Mouse (Mus musculus): ENCODE data around the gene Sec24d.

Gene Sec24d

DNA sequence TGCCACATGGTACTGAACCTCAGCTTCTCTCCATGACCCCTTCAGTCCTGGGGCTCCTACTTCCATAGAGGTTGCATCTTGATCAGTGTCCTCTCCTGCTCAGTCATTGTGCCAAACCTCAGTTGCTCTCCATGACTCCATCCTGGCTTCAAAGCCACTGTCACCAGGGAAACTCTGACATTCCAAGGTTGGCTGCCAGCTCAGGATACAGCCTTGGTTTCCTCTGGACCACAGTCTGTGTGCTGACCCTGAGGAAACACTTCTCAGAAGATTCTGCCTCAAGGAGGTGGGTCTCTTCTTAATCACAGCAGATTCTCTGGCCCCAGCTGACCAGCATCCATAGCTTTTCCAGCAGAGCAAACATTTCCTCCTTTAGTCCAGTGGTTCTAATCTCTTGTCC, 24.4 kb downstream of the Sec24d start:
- in situ Hi-C loops (cut with MboI, MseI): loop anchor here (25.0 kb wide), 1 partner anchor 1629 kb away; the partner anchor contains the start of gene 4930432M17Rik

DNA sequence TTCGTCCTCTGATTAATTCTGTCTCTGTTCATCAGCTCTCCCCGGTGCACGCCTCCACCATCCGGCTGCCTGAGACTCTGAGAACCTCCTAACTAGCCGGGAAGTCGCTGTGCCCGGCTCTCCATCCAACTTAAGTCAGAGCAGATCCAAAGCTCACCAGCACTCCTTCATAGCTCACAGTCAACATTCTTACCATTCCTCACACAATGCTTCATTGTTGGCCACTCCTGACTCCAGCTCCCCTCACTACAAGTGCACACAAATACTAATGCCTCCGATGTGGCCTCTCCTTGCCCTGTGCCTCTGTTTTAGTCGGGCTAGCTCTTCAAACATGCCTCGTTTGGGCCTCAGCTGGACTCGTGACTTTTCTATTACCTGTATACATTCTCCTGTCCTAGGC, 29.4 kb downstream of the Sec24d start:
- in situ Hi-C loops (cut with MboI, MseI): loop anchor here (25.0 kb wide), 1 partner anchor 1634 kb away; the partner anchor contains the start of gene 4930432M17Rik

DNA sequence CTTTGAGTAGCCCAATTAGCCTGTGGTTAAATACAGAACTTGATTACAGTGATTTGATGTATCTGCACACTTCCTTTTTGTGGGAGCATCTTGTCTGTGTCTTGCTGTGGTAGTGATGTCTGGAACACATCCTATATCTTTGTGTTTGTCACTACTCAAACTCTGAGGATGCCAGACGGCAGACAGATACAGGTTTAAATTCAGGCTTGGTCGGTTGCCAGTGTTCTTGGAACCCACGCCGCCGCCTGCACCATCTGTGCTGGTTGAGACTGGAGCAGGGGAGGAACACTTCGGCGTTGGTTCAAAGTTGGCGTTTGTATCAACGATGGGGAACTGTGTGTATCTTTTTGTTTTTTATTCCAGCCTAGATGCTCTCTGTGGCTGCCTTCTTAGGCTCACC, 31.0 kb downstream of the Sec24d start:
- in situ Hi-C loops (cut with MboI, MseI): loop anchor here (25.0 kb wide), 1 partner anchor 1636 kb away; the partner anchor contains the start of gene 4930432M17Rik

DNA sequence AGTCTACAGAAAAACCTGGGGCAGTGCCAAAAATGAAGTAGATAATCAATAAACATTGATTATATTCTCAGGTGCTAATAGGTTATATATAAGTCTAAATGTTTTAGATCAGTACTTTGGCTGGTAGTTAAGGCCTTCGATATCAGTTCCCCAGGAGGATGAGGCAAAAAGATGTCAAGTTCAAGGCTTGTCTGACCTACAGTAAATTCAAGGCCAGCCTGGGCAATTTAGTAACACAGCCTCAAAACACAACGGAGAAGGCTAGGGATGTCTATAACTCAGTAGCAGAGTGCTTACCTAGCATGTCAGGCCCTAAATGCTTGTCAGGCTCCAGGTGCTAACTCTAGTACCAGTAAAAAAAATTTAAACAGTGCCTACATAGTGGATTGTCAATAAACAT, 34.3 kb downstream of the Sec24d start:
- in situ Hi-C loops (cut with MboI, MseI): no loop called here

DNA sequence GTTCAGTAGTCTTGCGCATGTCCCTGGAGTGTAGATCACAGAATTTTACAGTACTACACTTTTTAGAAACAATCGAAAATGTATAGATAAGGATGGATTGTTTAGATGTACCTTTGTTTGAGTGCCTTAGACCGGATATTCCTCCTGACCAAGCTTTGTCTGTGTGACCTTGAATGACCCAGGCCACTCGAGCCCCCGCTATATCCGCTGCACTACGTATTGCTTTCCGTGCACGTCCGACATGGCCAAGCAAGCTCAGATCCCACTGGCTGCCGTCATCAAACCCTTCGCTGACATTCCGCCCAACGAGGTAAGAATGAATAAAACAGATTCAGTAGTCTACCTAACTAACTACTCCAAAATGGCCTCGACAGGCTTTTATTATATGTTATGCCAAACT, 38.4 kb downstream of the Sec24d start:
- in situ Hi-C loops (cut with MboI, MseI): no loop called here

DNA sequence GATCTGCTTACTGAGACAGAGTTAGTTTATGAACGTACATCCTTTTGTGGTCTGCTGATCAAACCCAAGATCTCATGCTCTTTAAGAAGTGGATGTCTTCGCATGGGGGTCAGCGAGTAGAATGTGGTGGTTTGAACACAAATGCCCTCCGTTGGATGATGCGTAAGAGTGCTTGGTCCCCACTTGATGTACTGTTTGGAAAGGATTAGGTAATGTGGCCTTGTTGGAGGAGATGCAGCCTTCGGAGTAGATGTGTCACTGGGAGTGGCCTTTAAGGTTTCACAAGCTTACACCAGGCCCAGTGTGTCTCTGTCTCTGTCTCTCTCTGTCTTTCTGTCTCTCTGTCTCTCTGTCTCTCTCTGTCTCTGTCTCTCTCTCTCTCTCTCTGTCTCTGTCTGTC, 40.2 kb downstream of the Sec24d start:
- in situ Hi-C loops (cut with MboI, MseI): no loop called here

DNA sequence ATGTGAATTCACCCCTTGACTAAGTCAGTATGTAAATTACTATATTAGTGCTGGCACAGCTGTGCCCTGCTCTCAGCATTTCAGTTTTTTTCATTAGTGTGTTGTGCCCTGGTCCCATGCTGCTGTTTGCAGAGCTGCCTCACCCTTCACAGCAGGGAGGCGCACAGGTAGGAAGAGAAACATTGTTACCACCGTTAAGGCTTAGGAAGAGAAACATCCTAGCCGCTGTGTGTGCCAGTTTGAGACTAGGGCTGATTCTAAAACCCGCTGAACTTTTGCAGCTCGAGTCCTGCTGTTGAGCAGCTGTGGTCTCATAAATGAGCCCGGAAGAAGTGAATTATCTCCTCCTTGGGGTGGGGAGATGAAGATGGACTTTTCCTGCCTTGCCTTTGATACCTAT, 41.9 kb downstream of the Sec24d start:
- in situ Hi-C loops (cut with MboI, MseI): no loop called here

DNA sequence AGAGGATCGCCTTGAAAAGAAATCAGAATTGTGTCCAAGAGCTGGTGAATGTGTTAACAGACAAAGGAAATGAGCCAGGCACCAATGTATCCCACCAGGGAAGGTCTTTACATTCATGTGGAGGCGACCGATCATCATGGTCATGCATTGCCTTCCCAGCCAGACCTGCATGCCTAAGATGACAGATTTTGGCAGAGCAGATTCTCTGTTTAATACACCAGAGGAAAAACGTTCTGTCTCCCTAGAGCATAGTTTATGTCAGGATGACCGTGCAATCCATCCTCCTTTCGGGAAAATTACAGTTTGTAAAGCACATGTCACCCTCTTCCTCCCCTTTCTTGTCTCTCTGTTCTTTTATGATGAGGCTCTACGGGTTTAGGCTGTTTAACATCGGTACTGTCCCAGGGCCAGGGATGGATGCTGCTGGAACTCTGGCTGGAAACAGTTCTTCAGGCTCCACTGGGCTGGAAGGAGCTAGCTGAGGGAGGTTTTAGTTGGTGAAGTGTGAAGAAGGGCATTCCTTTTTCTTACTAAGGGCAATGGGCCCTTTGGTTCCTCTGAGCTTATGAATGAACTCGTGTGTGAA, 45.3 kb downstream of the Sec24d start:
- in situ Hi-C loops (cut with MboI, MseI): no loop called here

DNA sequence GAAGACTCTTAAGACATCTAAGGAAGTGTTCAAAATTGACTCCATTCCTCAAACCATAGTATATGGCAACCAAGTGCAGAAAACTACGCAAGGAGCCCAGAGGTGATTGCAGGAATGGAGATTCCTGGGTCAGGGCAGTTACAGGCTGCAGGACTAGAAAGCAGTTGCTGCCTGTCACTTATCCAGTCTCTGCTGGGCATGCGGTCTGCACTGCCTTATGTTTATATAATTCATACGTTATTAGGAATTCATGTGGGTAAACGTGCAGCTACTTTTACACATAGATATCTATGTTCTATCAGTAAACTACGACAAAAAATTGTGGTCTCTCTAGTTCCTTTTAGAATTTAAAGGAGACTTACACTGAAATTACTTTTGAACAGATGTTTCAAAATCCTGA, 46.2 kb downstream of the Sec24d start:
- in situ Hi-C loops (cut with MboI, MseI): no loop called here

DNA sequence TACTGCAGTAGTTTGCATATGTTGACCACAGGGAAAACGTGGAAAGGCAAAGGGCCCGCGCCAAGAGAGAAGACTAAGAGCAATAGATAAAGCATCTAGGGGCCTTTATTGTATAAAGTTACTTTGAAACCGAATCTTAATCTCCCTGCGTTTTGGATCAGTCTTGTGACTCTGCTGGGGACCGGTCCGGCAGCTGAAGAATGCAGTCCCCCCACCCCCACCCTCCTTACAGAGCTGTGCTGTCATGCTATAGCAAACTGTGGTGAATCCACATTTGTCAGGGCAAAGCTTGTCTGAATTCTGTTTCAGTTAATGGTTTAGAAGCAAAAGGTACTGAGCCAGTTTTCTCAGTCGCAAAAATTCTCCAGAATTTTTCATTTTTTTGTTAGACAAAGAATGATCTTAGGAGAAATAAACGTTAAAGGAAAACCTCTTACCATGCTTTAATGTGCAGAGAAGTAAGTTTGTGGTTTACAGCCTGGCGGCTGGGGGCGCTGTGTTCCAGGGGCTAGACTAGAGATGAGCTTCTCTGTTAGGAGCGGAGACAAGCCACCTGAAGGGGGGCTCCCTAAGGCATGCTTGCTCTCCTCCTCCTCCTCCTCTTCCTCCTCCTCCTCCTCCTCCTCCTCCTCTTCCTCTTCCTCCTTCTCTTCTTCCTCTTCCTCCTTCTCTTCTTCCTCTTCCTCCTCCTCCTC, 46.8 kb downstream of the Sec24d start:
- in situ Hi-C loops (cut with MboI, MseI): no loop called here

DNA sequence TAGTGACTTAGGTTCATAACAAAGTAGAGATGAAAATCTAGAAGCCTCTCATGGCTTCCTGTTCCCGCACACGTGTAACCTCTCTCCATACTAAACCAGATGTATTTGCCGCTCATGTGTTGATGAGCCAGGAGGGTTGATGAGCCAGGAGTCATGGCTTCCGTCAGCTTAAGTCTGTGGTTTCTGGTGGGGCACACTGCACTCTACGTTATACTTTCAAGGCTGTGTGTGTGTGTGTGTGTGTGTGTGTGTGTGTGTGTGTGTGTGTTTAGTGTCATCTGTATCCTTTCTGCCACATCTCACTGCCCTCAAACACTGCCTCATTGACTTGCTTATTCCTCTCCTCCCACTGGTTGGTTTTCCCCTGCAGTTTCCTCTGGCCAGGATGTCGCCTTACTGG, 48.8 kb downstream of the Sec24d start:
- in situ Hi-C loops (cut with MboI, MseI): loop anchor here (5.0 kb wide), 2 partner anchors 89 to 154 kb away; no protein-coding TSS in a partner anchor

DNA sequence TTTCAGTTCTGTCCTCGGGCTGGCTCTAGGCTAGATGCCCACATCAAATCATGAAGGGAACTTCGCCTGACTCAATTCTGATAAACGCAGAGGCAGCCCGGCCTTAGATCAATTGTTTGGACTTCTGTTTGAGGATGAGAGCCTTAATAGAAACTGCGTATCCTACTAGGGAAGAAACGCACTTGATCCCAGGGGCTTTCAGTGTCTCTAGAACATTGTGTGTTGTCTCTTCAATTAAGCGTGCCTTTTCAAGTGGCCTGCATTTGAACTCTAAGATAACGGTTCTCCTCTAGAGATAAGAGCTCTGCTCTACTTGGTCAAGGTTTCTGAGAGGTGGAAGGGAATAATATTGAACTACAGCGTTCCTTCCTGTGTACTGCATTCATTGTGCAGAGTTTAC, 49.8 kb downstream of the Sec24d start:
- in situ Hi-C loops (cut with MboI, MseI): loop anchor here (5.0 kb wide), 2 partner anchors 90 to 155 kb away; no protein-coding TSS in a partner anchor

DNA sequence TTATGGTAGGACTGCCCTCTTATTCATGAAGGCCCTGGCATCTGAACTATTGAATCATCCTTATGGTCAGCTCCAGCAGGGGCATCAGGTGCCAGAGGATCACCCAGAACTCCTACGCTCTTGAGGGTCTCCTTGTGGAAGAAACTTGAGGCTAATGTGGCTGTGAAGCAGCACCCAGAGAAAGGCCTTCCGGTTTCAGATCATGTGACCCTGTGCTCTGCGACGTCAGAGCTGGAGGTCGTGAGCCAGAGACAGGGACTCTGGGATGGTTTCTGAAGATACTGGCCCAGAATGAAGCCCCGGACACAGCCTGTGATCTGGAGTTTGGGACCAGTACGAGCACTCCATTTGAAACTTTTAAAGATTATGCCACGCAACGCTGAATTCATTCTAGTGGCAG, 53.1 kb downstream of the Sec24d start:
- in situ Hi-C loops (cut with MboI, MseI): no loop called here

DNA sequence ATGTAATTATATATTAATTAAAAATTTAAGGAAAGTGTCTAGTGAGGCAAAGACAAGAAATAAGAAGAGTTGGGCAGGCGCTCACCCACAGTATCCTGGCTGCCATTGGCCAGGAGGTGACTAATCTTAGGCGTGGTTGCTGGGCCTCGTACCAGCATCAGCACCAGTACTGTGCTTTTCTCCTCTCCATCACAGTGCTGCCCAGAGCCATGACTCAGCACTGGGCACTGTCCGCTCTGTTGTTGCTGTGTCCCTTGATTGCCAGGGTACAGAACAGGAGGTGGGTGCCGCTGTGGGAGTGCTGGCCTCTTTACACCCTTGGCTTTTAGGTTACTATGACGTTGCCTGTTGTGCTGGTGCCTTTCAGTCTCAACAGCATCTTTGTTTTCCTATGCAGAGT, 54.4 kb downstream of the Sec24d start:
- in situ Hi-C loops (cut with MboI, MseI): no loop called here

DNA sequence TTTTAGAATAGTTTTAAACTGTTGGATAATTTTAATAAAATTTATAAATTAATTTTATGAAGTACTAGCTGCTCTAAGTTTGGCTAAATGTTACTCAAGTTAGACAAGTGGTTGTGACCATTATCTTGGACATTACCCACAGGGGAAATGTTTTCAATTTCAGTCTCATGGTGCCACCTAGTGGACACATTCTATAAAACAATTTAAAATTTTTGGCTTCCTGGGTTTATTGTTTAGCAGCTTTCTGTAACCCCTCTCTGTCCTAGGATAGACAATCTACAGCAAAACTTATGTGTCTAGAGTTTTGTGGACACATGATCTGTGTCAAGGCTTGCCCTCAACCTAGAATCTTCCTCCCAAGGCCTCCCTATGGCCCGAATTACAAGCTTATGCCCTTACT, 54.9 kb downstream of the Sec24d start:
- in situ Hi-C loops (cut with MboI, MseI): no loop called here

DNA sequence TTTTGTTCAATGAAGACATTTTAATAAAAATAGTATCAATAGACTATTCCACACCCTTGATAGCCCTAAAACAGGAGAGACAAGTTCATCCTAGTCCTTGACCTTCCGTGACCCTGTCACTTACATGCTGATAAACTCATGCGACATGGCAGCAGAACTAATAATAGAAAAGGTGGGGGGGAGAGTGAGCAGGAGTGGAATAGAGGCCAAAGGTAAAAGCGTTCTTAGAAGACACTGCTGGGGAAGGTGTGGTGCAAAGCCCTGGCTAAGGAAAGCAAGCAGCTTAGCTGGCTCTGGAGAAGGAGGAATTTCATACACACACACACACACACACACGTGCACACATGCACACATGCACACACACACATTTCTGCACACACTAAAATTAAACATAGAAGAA, 57.1 kb downstream of the Sec24d start:
- in situ Hi-C loops (cut with MboI, MseI): no loop called here

DNA sequence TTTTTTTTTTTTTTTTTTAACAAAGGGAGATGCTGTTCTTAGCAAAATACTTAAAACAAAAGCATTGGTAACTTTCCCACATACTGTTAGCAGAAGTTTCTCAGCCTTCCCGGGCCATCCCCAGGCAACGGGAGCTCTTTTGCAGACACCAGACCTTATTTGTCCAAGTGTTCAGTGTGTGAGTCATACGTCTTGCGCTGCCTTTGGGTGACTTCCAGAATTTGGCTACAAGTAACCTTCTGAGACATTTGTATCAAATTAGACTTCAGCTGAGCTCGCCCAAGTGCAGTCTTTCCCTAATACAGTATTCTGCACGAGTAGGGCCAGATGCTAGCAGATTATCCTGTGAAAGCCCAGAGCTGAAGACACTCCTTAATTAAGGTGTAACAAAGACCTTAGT, 62.0 kb downstream of the Sec24d start:
- in situ Hi-C loops (cut with MboI, MseI): no loop called here

DNA sequence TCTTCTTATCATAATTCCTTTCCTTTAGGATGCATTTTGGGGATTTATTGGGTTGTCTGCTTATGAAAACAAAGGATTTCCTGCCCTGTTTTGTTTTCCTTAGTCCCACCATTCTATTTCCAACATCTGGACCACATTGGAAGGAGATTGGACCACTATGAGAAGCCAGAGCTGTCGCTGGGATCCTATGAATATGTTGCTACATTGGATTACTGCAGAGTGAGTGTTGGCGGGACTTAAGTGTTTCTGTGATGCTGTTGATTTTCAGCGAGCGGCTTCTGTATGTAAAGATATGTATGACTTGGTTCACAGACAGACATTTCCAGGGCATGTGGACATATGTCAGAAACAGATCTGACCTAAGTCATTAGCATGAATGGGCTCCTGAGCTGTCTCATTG, 63.0 kb downstream of the Sec24d start:
- in situ Hi-C loops (cut with MboI, MseI): no loop called here

DNA sequence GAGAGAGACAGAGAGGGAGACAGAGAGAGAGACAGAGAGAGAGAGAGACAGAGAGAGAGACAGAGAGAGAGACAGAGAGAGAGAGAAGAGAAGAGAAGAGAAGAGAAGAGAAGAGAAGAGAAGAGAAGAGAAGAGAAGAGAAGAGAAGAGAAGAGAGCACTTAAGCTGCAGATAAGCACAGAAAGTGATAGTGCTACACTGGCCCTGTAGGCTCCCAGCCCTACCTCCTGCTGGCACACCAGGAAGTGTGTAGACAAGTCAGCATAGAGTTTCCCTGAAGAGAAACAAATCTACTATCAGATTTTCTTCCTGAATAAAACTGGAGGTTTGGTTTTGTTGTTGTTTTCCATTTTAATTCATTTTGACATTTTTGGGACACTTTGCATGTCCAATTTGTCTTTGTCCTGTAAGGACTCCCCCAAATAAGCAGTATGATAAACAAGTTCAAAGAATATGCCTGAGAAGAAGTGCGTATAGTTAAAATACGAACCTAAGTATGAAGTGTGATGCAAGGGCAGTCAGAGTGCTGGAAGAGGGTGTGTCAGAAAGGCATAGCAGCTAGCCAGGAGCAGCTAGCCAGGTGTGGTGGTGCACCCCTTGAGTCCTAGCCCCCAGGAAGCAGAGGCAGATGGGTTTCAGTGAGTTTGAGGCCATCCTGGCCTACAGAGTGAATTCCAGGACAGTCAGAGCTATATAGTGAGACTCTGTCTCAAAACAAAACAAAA, 65.2 kb downstream of the Sec24d start:
- in situ Hi-C loops (cut with MboI, MseI): no loop called here

DNA sequence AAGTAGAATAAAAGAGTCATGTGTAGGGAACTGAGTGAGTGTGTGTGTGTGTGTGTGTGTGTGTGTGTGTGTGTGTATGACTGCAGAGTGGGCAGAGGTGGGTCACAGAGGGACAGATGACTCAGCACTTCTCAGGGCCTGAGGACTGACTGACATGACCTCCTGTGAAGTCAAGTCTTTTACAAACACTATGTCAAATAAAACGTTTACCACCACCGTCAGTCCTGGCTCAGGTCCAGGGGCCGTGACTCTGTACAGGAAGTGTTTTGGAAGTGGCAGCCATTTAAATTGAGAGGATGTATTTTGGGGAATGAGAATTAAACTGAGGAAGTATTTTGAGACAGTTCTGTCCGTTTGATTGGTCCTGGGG, 65.8 kb downstream of the Sec24d start:
- in situ Hi-C loops (cut with MboI, MseI): no loop called here

DNA sequence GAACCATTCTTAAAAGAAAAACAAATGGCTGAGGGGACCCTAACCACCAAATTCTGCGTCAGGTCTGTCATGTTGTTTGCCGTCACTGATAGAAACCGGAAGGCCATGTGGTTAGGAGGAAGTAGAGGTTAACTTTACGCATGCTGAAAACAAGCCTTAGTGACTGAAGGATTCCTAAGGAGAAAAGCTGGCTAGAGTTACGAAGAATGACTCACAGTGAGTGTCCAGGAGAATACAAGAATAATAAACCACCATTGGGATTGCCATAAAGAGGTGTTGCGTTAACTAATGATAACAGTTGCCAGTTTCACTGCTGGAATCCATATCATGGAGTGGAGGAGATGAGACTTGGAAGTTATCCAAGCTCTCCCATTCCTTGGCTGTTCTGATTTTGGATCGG, 67.7 kb downstream of the Sec24d start:
- in situ Hi-C loops (cut with MboI, MseI): no loop called here

DNA sequence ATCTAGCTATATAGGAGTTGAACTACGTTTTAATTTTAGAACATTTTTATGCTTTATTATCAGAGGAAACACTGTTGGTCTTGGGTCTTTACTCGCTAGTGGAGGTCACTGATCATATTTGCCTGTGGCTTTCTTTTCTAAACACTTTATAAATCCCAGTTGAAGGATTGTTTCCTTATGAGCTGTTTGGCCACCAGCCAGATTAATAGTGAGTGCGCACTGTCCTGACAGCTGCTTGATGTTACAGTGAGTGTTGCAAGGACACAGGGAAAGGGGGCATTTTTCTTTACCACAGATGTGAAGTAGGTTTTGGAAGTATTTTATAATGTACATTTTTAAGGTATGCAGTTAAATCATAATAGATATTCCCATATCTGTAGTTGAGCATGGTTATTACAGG, 68.2 kb downstream of the Sec24d start:
- in situ Hi-C loops (cut with MboI, MseI): no loop called here

DNA sequence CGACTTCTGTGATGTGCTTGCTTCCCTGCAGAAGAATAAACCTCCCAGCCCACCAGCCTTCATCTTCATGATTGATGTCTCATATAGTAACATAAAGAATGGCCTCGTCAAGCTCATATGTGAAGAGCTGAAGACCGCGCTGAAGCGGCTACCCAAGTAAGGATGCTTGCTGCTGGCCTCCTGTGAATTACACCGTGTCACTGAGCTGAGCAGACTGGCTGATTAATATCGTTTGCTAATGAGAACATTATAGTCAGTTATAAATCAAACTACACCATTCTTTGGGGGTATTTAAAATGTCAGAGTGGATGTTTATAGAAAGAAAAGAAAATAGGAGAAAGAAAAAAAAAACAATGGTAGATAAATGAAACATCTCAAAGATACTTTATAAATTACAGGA, 69.2 kb downstream of the Sec24d start:
- in situ Hi-C loops (cut with MboI, MseI): no loop called here
